In the genomic region with DNA sequence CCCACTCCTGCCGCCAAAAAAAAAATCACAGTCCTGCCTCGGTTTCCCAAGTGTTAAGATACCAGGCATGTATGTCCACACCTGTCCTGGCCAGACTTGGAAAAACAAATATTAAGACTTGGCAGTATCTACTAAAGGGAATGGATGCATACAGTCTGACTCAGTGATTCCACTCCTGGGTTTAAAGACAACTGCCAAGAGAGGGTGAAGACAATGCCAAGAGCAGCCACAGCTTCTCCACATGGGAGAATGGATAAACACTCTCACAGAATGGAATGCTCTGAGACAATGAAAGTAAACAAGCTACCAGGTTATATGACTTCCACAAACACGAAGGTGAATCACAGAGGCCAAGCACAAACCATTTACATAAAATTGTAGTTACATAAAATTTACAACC, we compare ENCODE assay signal across 23 mouse cellular contexts.
"Had no signal": no experiment of that assay in that cellular context is flagged by ENCODE, and none has a peak within 500 bp of the region (broad histone marks: within the 10 kb centered on the region; RNA-seq: fewer than 3 reads in every experiment).

No protein-coding gene starts in this region.

- DNase-seq: liver, postnatal 0 days; lung, adult 2 months; lung, postnatal 14 days; lung, postnatal 36 days; retina, postnatal 1 day; right cerebral cortex, adult 18-20 months; right cerebral cortex, postnatal 14 days; thymus, adult 18-20 months; thymus, postnatal 14 days; thymus, postnatal 4 days had no signal

- H3K36me3 ChIP-seq: liver, embryonic 15.5 days; lung, embryonic 15.5 days; midbrain, embryonic 13.5 days; neural tube, embryonic 13.5 days; neural tube, embryonic 15.5 days; stomach, embryonic 15.5 days had no signal

- H3K27ac ChIP-seq: liver, embryonic 15.5 days; lung, embryonic 15.5 days; macrophage; midbrain, embryonic 13.5 days; neural tube, embryonic 13.5 days; neural tube, embryonic 15.5 days; stomach, embryonic 15.5 days; stomach, postnatal 0 days had no signal

- H3K4me1 ChIP-seq: liver, embryonic 15.5 days; lung, embryonic 15.5 days; midbrain, embryonic 13.5 days; neural tube, embryonic 13.5 days; neural tube, embryonic 15.5 days; stomach, embryonic 15.5 days had no signal

- H3K9me3 ChIP-seq: liver, embryonic 15.5 days; lung, embryonic 15.5 days; megakaryocyte, embryonic 14.5 days; midbrain, embryonic 13.5 days; neural tube, embryonic 13.5 days; neural tube, embryonic 15.5 days; stomach, embryonic 15.5 days had no signal

- H3K4me3 ChIP-seq: liver, embryonic 15.5 days; lung, embryonic 15.5 days; megakaryocyte, embryonic 14.5 days; midbrain, embryonic 13.5 days; myocyte; neural tube, embryonic 13.5 days; neural tube, embryonic 15.5 days; stomach, embryonic 15.5 days had no signal

- H3K4me2 ChIP-seq: liver, embryonic 15.5 days; lung, embryonic 15.5 days; midbrain, embryonic 11.5 days; midbrain, embryonic 13.5 days; neural tube, embryonic 13.5 days; neural tube, embryonic 15.5 days; stomach, embryonic 15.5 days had no signal

- ATAC-seq: liver, postnatal 0 days; lung, postnatal 0 days; midbrain, embryonic 13.5 days; midbrain, embryonic 16.5 days had no signal

- H3K27me3 ChIP-seq: liver, embryonic 15.5 days; lung, embryonic 15.5 days; midbrain, embryonic 13.5 days; neural tube, embryonic 13.5 days; neural tube, embryonic 15.5 days; stomach, embryonic 15.5 days had no signal

- H3K9ac ChIP-seq: liver, embryonic 15.5 days; liver, postnatal 0 days; lung, embryonic 15.5 days; midbrain, embryonic 13.5 days; neural tube, embryonic 13.5 days; neural tube, embryonic 15.5 days; stomach, embryonic 15.5 days had no signal
